Mouse (Mus musculus) heart, embryonic 10.5 days (tissue): ENCODE measurements around the gene Gabrb3. TPM values are rescaled to one million over a fixed set of nuclear protein-coding genes. Genes with fewer than 3 reads are reported as not detected.

Source experiments
- DNase-seq: peaks from one replicate; pipeline ENCODE4 v3.0.0-alpha.2; 2017; ENCODE audit warnings: low spot score
- H3K27ac ChIP-seq: fragments of 300-500 bp; sonication (generic); 2 replicates; pipeline ENCODE4 v1.5.1; 2016; ENCODE audit warnings: mild to moderate bottlenecking
- H3K27me3 ChIP-seq: fragments of 300-500 bp; sonication (generic); 2 replicates; pipeline ENCODE4 v1.6.1; 2016; ENCODE audit warnings: mild to moderate bottlenecking; ENCODE audit not compliant: poor library complexity, insufficient read depth, severe bottlenecking
- H3K36me3 ChIP-seq: fragments of 300-500 bp; sonication (generic); 2 replicates; pipeline ENCODE4 v1.6.1; 2016; ENCODE audit warnings: mild to moderate bottlenecking, moderate library complexity
- H3K4me1 ChIP-seq: fragments of 300-500 bp; sonication (generic); 2 replicates; pipeline ENCODE4 v1.6.1; 2016; ENCODE audit warnings: mild to moderate bottlenecking
- H3K4me3 ChIP-seq: fragments of 300-500 bp; sonication (generic); 2 replicates; pipeline ENCODE4 v1.5.1; 2016; ENCODE audit warnings: mild to moderate bottlenecking, moderate library complexity
- H3K9me3 ChIP-seq: fragments of 300-500 bp; sonication (generic); 2 replicates; pipeline ENCODE4 v1.6.1; 2016; ENCODE audit warnings: mild to moderate bottlenecking, moderate library complexity
- WGBS: fragments of 180-500 bp; shearing (Covaris S2); methylation state at CpG from one replicate; pipeline ENCODE4 v1.1.7; 2016; 5-methylcytosine and 5-hydroxymethylcytosine counted together
- polyA plus RNA-seq: library from polyadenylated mRNA; unstranded; fragments of >200 nt; fragmentation: Nextera tagmentation; extraction: Ambion mirVana; gene quantifications from 2 replicates; pipeline ENCODE4 v1.2.1, GENCODE M21; 2016

Gene Gabrb3
- polyA plus RNA-seq, 1 experiment from 2014 or later, result 0.46 TPM

DNA sequence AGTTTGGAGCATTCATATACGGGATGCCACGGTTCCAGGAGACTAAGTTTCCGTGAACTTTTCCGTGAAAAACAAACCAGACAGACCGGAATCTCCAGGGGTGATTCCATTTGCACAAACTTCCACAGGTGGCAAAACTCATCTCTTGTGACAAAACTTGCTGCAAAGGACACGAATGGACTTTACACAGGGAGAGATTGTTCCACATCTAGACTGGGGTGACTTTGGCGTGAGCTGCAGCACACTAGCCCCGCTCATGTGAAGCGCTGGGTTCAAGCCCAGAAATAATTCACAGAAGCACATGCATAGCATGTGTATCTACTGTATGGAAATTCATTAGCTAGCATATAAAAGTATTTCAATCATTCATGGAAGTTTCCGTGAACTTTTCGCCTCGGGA is 144.9 kb downstream of the Gabrb3 start:
- 91% methylated on average over 12 of the region's 12 CpGs for WGBS
- no peaks in the 10 kb centered on the region for H3K36me3 ChIP-seq
- no peaks in the 10 kb centered on the region for H3K4me1 ChIP-seq
- no peak overlapping the region for H3K27ac ChIP-seq
- DNase-seq, result no peak
- H3K4me3 ChIP-seq, result no peak overlapping the region
- H3K9me3 ChIP-seq, result no peaks in the 10 kb centered on the region
- H3K27me3 ChIP-seq, result no peaks in the 10 kb centered on the region

DNA sequence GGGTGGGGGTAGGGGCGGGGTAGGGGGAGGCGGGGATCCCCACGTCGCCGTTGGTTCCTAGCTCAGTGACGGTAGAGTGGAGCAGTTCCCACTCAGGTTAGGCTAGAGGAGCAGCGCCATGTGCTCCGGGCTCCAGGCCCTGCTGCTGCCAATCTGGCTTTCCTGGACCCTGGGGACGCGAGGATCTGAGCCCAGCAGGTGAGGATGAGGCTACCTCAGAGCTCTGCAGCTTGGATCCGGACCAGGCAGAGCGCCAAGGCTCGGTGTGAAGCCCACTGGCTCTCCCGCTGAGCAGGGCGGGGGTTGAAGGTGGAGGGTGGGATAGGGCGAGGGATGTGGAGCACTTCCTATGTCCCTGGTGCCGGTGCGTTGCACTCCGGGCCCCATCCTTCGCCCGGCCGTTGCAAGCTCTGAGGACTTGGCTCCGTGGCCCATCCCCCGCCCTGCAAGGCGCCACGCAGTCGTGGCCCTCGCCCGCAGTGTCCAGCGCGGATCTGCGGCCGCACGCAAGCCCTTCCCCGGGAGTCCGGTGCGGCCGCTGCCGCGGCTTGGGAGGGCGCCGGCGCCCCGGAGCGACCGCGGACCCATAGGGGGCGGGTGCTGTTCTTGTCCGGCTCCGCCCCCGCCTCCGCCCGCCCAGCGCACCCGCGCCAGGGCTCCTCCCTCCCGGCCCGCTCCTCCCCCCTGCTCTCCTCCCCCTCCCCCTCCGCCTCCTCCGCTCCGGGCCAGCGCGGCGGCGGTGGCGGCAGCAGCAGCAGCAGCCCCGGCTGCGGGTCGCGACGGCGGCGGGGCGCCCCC is 171.2 kb downstream of the Gabrb3 start:
- H3K9me3 ChIP-seq, result no peaks in the 10 kb centered on the region
- H3K4me1 ChIP-seq, result peaks cover 13% of the 10 kb centered on the region
- H3K4me3 ChIP-seq, result peak overlapping the region; percentile 77
- 1% methylated on average over 72 of the region's 74 CpGs for WGBS
- no peaks in the 10 kb centered on the region for H3K36me3 ChIP-seq
- peak; percentile 84 for DNase-seq
- H3K27me3 ChIP-seq, result peaks cover 34% of the 10 kb centered on the region
- peak overlapping the region; percentile 29; the same call in 1 of the 2 replicates for H3K27ac ChIP-seq

DNA sequence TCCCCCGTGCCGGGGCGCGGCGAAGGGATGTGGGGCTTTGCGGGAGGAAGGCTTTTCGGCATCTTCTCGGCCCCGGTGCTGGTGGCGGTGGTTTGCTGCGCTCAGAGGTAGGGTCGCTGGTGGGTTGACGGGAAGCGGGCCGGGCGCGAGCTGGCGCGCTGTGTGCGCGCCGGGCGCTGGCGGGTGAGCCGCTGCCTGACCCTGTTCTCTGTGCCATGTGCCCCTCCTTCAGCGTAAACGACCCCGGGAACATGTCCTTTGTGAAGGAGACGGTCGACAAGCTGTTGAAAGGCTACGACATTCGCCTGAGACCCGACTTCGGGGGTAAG is 171.7 kb downstream of the Gabrb3 start:
- Histone ChIP-seq H3K4me3 (peak overlapping the region; percentile 77), H3K27ac (no peak overlapping the region), H3K27me3 (peaks cover 34% of the 10 kb centered on the region), H3K4me1 (peaks cover 13% of the 10 kb centered on the region), H3K9me3 (no peaks in the 10 kb centered on the region), H3K36me3 (no peaks in the 10 kb centered on the region)
- DNase-seq, result no peak
- WGBS, result 0% methylated on average over 28 of the region's 34 CpGs

DNA sequence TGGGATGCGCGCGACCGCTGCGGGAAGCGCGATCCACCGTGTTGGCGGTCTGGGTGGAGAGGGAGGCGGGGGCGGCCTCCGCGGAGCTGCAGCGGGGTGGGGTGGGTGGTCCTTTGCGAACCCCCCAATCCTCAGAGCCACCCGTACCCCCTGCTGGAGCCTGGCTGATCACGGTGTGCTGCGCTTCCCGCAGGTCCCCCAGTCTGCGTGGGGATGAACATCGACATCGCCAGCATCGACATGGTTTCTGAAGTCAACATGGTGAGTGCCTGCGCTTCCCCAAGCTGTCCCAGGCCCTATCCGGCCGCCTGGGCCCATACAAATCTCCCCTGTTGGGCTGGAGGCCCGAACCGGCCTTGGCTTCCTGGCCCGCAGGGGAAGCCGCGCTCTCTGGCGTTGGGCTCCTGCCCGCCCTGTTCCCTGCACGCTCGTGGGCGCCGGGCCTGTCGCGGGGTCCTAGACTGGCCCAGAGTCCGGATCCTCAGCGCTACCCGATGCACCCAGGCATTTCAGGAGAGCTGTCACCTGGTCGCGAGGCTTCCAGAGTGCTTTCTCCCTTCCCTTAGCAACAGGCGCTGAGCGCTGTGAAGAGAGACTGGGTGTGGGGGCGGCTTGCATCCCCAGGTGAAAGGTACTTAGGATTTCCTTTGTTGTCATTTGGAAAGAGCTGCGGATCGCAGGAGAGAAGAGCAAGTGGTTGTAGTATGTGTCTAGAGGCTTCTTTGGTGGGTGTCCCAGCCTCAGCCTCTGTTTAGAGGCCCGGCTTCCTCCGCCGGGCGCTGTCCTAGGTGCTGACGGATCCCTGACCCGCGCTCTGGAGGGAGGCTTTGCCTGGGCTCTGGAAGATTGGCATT is 172.3 kb downstream of the Gabrb3 start:
- Histone ChIP-seq H3K27me3 (peaks cover 34% of the 10 kb centered on the region), H3K27ac (no peak overlapping the region), H3K4me3 (peak overlapping the region; percentile 77), H3K4me1 (peaks cover 13% of the 10 kb centered on the region), H3K36me3 (no peaks in the 10 kb centered on the region), H3K9me3 (no peaks in the 10 kb centered on the region)
- WGBS, result under 1% methylated on average over 54 of the region's 56 CpGs
- DNase-seq, result peak; percentile 83

DNA sequence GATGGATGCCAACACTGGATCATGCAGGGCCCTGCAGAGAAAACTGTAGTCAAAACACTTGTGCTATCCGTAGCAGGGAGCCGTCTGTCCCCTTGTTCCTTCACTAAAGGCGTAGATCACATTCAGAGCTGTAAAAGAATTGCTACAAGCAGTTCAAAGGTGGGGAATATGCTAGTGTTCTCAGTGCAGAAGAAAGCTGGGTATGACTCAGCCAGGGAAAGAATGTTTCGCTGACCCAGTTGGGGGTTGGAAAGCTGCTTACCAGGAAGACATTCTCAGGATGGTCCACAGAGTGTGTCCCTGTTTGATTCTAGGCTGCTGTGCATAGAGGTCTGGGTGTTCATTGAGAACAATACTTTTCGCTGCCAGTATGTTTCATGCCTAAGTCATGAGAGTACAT is 177.8 kb downstream of the Gabrb3 start:
- no peaks in the 10 kb centered on the region for H3K4me1 ChIP-seq
- no peaks in the 10 kb centered on the region for H3K9me3 ChIP-seq
- 0 out of 2 replicates have a peak, but pooled peaks cover under 1% of the 10 kb centered on the region for H3K27me3 ChIP-seq
- no peak for DNase-seq
- H3K36me3 ChIP-seq, result no peaks in the 10 kb centered on the region
- 72% methylated on average over 5 of the region's 5 CpGs for WGBS
- no peak overlapping the region for H3K4me3 ChIP-seq
- no peak overlapping the region for H3K27ac ChIP-seq

DNA sequence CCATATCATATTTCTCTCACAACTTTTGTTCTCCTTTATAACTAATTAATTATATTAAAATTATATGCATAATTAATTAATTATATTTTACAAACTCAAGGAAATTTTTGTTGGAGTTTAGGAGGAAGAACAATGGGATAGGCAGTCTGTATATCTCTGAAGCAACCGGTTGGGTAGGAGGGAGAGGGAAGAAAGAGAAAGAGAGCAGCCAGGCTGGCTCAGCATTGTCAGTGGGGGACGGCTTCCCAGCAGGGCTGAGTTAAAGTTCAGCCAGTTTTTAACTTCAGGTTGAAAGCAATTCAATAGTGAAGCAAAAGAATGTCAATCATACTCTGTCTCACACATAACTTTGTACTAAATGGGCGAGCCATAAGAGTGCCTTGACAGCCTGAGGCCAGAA is 199.2 kb downstream of the Gabrb3 start:
- Histone ChIP-seq H3K27ac (no peak overlapping the region), H3K4me1 (no peaks in the 10 kb centered on the region), H3K27me3 (no peaks in the 10 kb centered on the region), H3K9me3 (no peaks in the 10 kb centered on the region), H3K4me3 (no peak overlapping the region), H3K36me3 (no peaks in the 10 kb centered on the region)
- WGBS, result 51% methylated on average over 3 of the region's 3 CpGs
- no peak for DNase-seq

DNA sequence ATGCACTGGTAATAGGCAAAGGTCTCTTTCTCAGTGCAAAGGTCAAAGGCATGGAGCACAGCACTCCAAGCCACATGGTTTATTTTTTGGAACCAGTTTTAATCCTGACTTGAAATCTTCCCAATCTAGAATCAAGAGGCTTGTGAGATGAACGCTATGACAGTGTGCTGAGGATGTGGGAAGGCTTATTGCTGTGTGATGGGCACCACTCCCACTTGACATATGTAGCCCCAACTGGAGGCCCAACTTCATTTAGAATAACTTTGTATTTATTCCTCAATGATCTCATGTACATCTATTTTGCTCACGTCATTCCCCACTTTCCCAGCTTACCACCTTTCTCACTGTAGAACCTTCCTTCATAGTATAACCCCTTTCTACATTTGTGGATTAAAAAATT is 200.5 kb downstream of the Gabrb3 start:
- no peaks in the 10 kb centered on the region for H3K36me3 ChIP-seq
- 76% methylated on average over 2 of the region's 2 CpGs for WGBS
- no peaks in the 10 kb centered on the region for H3K9me3 ChIP-seq
- no peak overlapping the region for H3K27ac ChIP-seq
- H3K4me1 ChIP-seq, result no peaks in the 10 kb centered on the region
- H3K4me3 ChIP-seq, result no peak overlapping the region
- H3K27me3 ChIP-seq, result no peaks in the 10 kb centered on the region
- no peak for DNase-seq

DNA sequence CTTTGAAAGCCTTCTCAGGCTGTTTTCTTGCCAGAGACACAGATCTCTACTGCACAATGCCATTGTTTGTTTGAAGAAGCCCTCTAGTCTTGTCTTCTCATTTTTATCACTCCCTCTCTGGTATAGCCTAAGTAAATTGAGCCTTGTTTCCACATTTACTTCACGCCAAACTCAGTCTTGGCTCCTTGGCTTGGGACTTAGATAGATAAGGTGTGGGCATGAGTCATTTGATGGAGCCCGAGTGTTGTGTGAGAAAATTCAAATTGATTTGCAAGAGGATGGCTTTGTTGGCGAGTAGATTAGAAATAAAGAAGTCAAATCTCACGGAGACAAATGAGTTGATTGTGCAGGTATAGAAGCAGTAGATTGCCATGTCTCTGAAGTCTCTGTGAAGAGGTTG is 204.2 kb downstream of the Gabrb3 start:
- no peak for DNase-seq
- Histone ChIP-seq H3K27me3 (no peaks in the 10 kb centered on the region), H3K9me3 (no peaks in the 10 kb centered on the region), H3K27ac (no peak overlapping the region), H3K4me1 (no peaks in the 10 kb centered on the region), H3K36me3 (no peaks in the 10 kb centered on the region), H3K4me3 (no peak overlapping the region)
- 65% methylated on average over 4 of the region's 4 CpGs for WGBS

DNA sequence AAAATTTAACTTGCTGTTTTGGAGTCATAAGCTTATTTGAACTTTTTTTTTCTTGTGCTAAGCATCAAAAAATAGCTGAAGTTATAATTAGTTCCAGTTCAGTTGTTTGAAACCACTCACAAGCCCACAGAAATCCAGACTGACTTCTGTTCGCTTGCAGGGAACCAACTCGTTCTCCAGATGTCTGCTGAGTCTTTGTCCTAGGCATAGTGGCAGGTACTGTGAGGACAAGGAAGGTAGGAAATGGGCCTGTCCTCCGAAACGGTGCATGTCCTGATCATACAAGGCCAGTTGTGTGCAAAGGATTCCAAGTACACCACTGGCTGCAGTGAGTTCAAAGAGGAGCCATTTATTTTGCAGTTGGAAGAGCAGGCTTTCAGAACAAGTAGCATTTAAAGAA is 215.5 kb downstream of the Gabrb3 start:
- 71% methylated on average over 4 of the region's 4 CpGs for WGBS
- Histone ChIP-seq H3K27ac (no peak overlapping the region), H3K27me3 (no peaks in the 10 kb centered on the region), H3K4me3 (no peak overlapping the region), H3K4me1 (no peaks in the 10 kb centered on the region), H3K9me3 (no peaks in the 10 kb centered on the region), H3K36me3 (no peaks in the 10 kb centered on the region)
- no peak for DNase-seq

DNA sequence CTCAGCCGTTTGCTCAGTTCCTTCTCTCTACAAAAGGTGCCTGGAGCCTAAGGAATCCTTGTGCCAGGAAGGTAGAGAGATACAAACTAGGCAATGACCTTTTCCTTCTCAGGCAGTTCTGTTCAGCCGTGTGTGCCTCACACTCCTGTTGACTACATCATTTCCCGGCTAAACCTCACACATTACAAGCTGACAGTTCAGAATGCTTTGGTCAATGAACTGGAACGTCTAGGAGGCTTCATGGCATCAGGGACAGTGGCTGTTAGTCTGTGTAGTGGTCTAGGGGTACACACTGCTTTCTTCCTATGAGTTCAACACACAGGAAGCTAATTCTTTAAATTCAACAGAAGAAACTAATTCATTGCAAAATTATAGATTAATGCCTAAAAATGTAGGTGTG is 216.2 kb downstream of the Gabrb3 start:
- no peak overlapping the region for H3K27ac ChIP-seq
- no peaks in the 10 kb centered on the region for H3K9me3 ChIP-seq
- no peaks in the 10 kb centered on the region for H3K36me3 ChIP-seq
- no peaks in the 10 kb centered on the region for H3K4me1 ChIP-seq
- DNase-seq, result no peak
- WGBS, result 54% methylated on average over 4 of the region's 4 CpGs
- no peaks in the 10 kb centered on the region for H3K27me3 ChIP-seq
- no peak overlapping the region for H3K4me3 ChIP-seq

DNA sequence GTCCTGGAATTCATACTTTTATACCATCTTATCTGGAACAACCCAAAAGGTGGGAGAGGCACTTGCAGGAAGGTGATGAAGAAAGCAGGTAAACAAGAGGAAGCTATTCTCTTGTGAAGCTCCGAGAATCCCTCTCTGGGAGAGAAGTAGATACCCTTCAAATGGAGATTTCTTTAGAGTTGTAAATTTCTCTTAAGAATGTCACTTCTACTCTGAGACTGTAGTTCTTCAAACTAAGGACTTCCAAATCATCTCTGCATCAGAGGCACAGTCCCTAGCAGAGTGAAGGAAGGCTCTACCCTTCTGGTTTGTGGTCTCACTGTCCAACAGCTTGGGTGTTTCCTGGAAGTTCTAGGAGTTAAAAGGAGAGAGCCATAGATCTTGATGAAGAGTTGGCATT is 221.3 kb downstream of the Gabrb3 start:
- Histone ChIP-seq H3K36me3 (no peaks in the 10 kb centered on the region), H3K27ac (no peak overlapping the region), H3K4me3 (no peak overlapping the region), H3K4me1 (no peaks in the 10 kb centered on the region), H3K9me3 (no peaks in the 10 kb centered on the region), H3K27me3 (no peaks in the 10 kb centered on the region)
- WGBS, result 59% methylated on average over 1 of the region's 1 CpGs
- no peak for DNase-seq

DNA sequence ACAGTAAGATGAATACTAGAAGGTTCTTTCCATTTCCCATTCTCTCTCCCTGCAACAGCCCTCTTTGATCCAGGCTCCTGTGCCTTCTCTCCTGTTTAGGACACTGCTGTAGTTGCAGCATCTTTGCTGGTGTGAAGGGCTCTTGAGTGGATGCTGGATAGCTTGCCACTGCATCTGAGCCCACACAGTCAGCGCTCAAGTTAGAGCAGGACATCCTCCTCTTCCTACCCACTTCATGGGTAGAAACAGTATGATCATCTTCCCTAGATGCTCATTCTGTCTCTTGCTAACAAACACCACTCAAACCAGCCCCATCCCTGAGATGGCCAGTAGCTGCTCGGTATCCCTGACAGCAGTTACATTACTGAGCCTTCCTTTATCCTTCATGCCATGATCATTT is 227.9 kb downstream of the Gabrb3 start:
- no peaks in the 10 kb centered on the region for H3K27me3 ChIP-seq
- no peak for DNase-seq
- no peak overlapping the region for H3K4me3 ChIP-seq
- no peak overlapping the region for H3K27ac ChIP-seq
- WGBS, result 77% methylated on average over 2 of the region's 2 CpGs
- H3K36me3 ChIP-seq, result no peaks in the 10 kb centered on the region
- H3K4me1 ChIP-seq, result no peaks in the 10 kb centered on the region
- no peaks in the 10 kb centered on the region for H3K9me3 ChIP-seq

DNA sequence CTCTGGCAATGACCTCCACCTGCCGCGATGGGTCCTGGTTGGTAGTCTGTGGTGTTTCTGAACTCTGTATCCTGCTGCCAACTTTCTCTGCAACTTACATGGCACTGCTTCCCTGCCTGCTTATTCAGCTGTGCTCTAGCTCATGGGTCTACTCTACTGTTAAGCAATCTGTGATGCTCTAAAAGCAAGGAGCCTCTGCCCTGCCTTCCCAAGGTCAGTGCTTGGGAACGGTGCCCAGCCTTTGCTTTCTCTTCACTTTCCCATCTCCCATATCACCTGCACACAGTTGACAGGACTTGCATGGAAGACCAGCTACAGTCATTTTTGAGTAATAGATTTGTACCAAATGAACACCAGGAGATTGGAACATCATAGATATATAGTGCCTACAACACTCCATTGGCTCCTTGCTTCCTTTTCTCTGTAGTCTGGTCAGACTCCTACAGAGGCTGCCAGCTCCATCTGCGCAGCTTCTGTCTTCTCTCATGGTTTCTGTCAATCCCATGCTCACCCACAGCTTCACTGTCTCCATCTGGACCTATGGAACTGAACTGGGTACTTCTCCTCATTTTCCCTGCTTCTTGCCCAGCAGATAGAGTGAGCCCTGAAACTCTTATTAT is 228.8 kb downstream of the Gabrb3 start:
- H3K27ac ChIP-seq, result no peak overlapping the region
- no peaks in the 10 kb centered on the region for H3K9me3 ChIP-seq
- 87% methylated on average over 4 of the region's 4 CpGs for WGBS
- H3K4me1 ChIP-seq, result no peaks in the 10 kb centered on the region
- no peak for DNase-seq
- no peak overlapping the region for H3K4me3 ChIP-seq
- no peaks in the 10 kb centered on the region for H3K27me3 ChIP-seq
- H3K36me3 ChIP-seq, result no peaks in the 10 kb centered on the region
